Mouse (Mus musculus): ENCODE measurements around the gene Kcns3. TPM values are rescaled to one million over a fixed set of nuclear protein-coding genes. Genes with fewer than 3 reads are reported as not detected.

The Kcns3 gene
- polyA plus RNA-seq (2012; rRNA removed): 1.2 and 1.4 TPM in 2 replicates

DNA sequence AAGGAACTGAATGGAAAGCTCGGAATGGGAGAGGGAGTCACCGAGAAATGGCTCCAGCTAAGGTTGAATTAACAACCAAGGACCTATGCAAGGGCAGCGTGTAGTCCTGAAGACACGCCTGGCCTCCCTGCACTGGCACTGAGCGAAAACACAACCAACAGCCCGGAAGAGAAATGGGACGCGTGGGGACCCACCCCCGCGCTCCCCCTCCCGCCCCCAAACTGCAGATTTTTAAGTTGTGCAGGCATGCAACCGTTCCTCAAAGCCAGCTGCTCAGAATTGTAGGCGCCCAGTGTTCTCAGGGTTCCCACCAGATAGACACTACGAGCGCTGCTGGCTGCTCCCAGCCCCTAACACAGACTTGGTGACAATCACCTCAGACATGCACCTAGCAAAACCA is at the start of gene Kcns3:
Kcns3 (minus strand) TSS at position 42 of the 400 bp plus-strand sequence.

Other genes starting within 250 kb of the Kcns3 start
- not detected in 2 replicates for gene Msgn1, start 57.9 kb upstream of the Kcns3 start, polyA plus RNA-seq (2012; rRNA removed)
- gene Gen1, start 114.7 kb upstream of the Kcns3 start, polyA plus RNA-seq (2012; rRNA removed): 1.2 and 1.5 TPM in 2 replicates
- gene Smc6, start 114.8 kb upstream of the Kcns3 start, polyA plus RNA-seq (2012; rRNA removed): 48.0 and 56.6 TPM in 2 replicates